Mouse (Mus musculus) heart, embryonic 10.5 days (tissue): Measurements from ENCODE around the gene Scfd2. TPM values are rescaled to one million over a fixed set of nuclear protein-coding genes. Genes with fewer than 3 reads are reported as not detected.
A peak's percentile ranks its signal among the peaks of the same experiment; 100 is the strongest.

Experiments
- DNase-seq: peaks from one replicate; pipeline ENCODE4 v3.0.0-alpha.2; 2017; ENCODE audit warnings: low spot score
- H3K27ac ChIP-seq: fragments of 300-500 bp; sonication (generic); 2 replicates; pipeline ENCODE4 v1.5.1; 2016; ENCODE audit warnings: mild to moderate bottlenecking
- H3K27me3 ChIP-seq: fragments of 300-500 bp; sonication (generic); 2 replicates; pipeline ENCODE4 v1.6.1; 2016; ENCODE audit warnings: mild to moderate bottlenecking; ENCODE audit not compliant: poor library complexity, insufficient read depth, severe bottlenecking
- H3K36me3 ChIP-seq: fragments of 300-500 bp; sonication (generic); 2 replicates; pipeline ENCODE4 v1.6.1; 2016; ENCODE audit warnings: mild to moderate bottlenecking, moderate library complexity
- H3K4me1 ChIP-seq: fragments of 300-500 bp; sonication (generic); 2 replicates; pipeline ENCODE4 v1.6.1; 2016; ENCODE audit warnings: mild to moderate bottlenecking
- H3K4me3 ChIP-seq: fragments of 300-500 bp; sonication (generic); 2 replicates; pipeline ENCODE4 v1.5.1; 2016; ENCODE audit warnings: mild to moderate bottlenecking, moderate library complexity
- H3K9me3 ChIP-seq: fragments of 300-500 bp; sonication (generic); 2 replicates; pipeline ENCODE4 v1.6.1; 2016; ENCODE audit warnings: mild to moderate bottlenecking, moderate library complexity
- WGBS: fragments of 180-500 bp; shearing (Covaris S2); methylation state at CpG from one replicate; pipeline ENCODE4 v1.1.7; 2016; 5-methylcytosine and 5-hydroxymethylcytosine counted together
- polyA plus RNA-seq: library from polyadenylated mRNA; unstranded; fragments of >200 nt; fragmentation: Nextera tagmentation; extraction: Ambion mirVana; gene quantifications from 2 replicates; pipeline ENCODE4 v1.2.1, GENCODE M21; 2016

The Scfd2 gene
- polyA plus RNA-seq, 1 experiment from 2014 or later: 17.3 TPM

DNA sequence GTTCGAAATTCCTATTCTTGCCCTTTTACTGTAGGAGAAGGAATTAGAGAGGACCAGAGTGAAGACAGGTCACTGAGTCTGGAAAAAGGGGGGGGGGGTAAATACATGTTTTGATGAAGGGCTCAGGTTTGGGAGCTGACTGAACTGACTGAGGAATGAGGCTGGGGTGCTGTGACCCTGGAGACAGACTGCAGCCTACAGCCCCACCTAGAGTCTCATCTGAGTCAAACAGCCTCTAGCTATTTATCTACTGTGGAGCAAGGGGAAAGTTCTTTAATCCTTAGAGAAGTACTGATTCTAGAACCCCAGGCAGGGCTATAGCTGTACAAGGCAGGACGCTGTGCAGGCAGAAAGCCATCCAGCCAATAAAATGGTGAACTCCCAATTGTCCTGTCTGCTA lies 239.5 kb downstream of the Scfd2 start:
- no peak overlapping the region for H3K4me3 ChIP-seq
- H3K9me3 ChIP-seq: no peaks in the 10 kb centered on the region
- peaks cover 22% of the 10 kb centered on the region; the same call in 1 of the 2 replicates for H3K4me1 ChIP-seq
- no peak overlapping the region for H3K27ac ChIP-seq
- WGBS: 79% methylated on average over 2 of the region's 2 CpGs
- no peak for DNase-seq
- no peaks in the 10 kb centered on the region for H3K36me3 ChIP-seq
- no peaks in the 10 kb centered on the region for H3K27me3 ChIP-seq

DNA sequence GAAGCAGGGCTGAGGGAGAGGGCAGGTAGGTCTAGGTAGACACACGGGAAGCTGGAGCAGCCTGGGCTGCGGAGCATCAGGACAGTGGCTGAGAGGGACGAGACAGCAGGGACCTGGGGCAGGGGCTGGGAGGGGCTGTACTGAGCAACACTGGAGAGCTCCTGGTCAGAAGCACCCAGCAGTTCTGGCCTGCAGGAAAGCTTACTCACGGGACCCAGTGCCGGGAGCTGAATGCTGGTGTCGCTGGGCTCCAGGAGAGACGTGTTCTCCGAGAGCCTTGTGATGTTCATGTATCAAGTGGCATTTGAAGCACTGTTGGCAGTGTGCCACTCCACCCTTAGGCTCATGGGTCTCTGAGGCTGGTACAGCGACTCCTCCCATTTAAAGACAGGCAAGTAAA lies 240.0 kb downstream of the Scfd2 start:
- WGBS: 70% methylated on average over 9 of the region's 9 CpGs
- no peak overlapping the region for H3K4me3 ChIP-seq
- H3K9me3 ChIP-seq: no peaks in the 10 kb centered on the region
- peaks cover 26% of the 10 kb centered on the region for H3K4me1 ChIP-seq
- no peaks in the 10 kb centered on the region for H3K36me3 ChIP-seq
- no peak overlapping the region for H3K27ac ChIP-seq
- DNase-seq: no peak
- H3K27me3 ChIP-seq: no peaks in the 10 kb centered on the region

- WGBS: 85% methylated on average over 6 of the region's 6 CpGs
- Histone ChIP-seq H3K4me1 (peaks cover 35% of the 10 kb centered on the region), H3K36me3 (no peaks in the 10 kb centered on the region), H3K27ac (no peak overlapping the region), H3K27me3 (no peaks in the 10 kb centered on the region), H3K9me3 (no peaks in the 10 kb centered on the region), H3K4me3 (no peak overlapping the region)
- DNase-seq: no peak
Measured at GRCm38 (mm10) chr5:74289957-74290356, 241.6 kb downstream of the Scfd2 start.

DNA sequence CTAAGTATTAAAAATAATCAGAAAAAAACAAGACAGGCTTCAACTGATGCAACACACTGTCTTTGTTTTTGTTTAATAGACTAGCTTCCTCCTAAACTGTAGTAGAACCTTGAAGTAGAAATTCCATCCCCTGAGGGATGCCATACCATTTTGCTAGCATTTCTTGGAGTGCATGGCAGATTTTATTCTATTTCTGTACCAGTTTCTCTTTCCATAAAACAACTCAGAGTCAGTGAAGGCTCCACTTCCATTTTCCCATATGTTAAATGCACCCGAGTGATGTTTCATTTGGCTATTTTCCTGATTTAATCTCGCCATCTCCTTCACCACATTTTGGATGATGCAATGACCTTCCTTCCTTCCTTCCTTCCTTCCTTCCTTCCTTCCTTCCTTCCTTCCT lies 243.4 kb downstream of the Scfd2 start:
- no peak for DNase-seq
- Histone ChIP-seq H3K27ac (no peak overlapping the region), H3K36me3 (no peaks in the 10 kb centered on the region), H3K4me3 (no peak overlapping the region), H3K4me1 (peaks cover 31% of the 10 kb centered on the region), H3K27me3 (no peaks in the 10 kb centered on the region), H3K9me3 (no peaks in the 10 kb centered on the region)
- WGBS: 89% methylated on average over 2 of the region's 2 CpGs

- WGBS: 37% methylated on average over 4 of the region's 4 CpGs
- Histone ChIP-seq H3K27me3 (no peaks in the 10 kb centered on the region), H3K9me3 (no peaks in the 10 kb centered on the region), H3K36me3 (no peaks in the 10 kb centered on the region), H3K4me1 (peaks cover 32% of the 10 kb centered on the region), H3K4me3 (no peak overlapping the region), H3K27ac (peak overlapping the region; percentile 30; the same call in 1 of the 2 replicates)
- DNase-seq: no peak
Measured at GRCm38 (mm10) chr5:74286301-74286700, 245.3 kb downstream of the Scfd2 start.

DNA sequence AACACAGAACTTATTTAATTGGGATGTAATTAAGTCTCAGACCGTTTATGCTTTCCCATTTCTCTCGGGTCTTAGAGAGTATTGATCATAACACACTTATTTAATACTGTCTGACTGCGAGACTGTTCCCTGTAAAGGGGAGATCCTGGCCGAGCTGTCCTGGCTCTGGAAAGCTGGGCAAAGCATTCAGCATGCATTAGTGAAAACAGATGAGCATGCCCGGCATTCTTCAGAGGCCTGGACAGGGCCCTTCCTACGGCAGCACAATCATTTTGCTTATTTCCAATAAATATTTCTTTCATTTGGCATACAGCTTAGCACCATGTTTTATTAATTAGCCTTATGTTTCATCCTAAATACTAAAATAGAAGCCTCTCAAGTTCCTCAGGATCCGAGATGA lies 245.8 kb downstream of the Scfd2 start:
- Histone ChIP-seq H3K27me3 (no peaks in the 10 kb centered on the region), H3K27ac (peak overlapping the region; percentile 30; the same call in 1 of the 2 replicates), H3K9me3 (no peaks in the 10 kb centered on the region), H3K4me1 (peaks cover 32% of the 10 kb centered on the region), H3K4me3 (no peak overlapping the region), H3K36me3 (no peaks in the 10 kb centered on the region)
- DNase-seq: no peak
- 43% methylated on average over 7 of the region's 7 CpGs for WGBS

DNA sequence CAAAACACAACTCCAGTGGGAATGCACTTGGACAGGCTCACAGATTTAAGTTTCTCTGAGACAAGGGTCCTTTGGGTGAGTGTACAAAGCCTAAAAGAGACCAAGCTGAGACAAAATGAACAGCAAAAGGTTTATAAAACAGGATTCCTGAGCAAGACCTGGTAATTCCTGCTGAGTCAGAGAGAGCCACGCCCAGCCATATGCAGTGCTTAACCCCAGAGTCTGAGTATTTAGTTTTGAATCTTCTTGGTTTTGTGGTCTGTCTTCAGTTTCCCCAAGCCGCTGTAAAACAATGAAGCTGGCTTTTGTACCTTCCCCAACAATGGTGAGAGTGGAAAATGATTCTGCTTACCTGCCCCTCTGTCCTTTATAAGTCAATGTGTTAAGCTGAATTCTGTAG lies 246.3 kb downstream of the Scfd2 start:
- Histone ChIP-seq H3K27me3 (no peaks in the 10 kb centered on the region), H3K9me3 (no peaks in the 10 kb centered on the region), H3K27ac (peak overlapping the region; percentile 30; the same call in 1 of the 2 replicates), H3K4me1 (peaks cover 32% of the 10 kb centered on the region), H3K4me3 (no peak overlapping the region), H3K36me3 (no peaks in the 10 kb centered on the region)
- DNase-seq: no peak
- WGBS: 84% methylated on average over 2 of the region's 2 CpGs

GRCm38 (mm10) chr5:74283545-74283944 lies 248.0 kb downstream of the Scfd2 start:
- peaks cover 33% of the 10 kb centered on the region for H3K4me1 ChIP-seq
- no peak overlapping the region for H3K4me3 ChIP-seq
- no peaks in the 10 kb centered on the region for H3K9me3 ChIP-seq
- H3K36me3 ChIP-seq: no peaks in the 10 kb centered on the region
- no peak for DNase-seq
- H3K27me3 ChIP-seq: no peaks in the 10 kb centered on the region; the same call in 1 of the 2 replicates
- H3K27ac ChIP-seq: no peak overlapping the region
- 38% methylated on average over 8 of the region's 8 CpGs for WGBS

DNA sequence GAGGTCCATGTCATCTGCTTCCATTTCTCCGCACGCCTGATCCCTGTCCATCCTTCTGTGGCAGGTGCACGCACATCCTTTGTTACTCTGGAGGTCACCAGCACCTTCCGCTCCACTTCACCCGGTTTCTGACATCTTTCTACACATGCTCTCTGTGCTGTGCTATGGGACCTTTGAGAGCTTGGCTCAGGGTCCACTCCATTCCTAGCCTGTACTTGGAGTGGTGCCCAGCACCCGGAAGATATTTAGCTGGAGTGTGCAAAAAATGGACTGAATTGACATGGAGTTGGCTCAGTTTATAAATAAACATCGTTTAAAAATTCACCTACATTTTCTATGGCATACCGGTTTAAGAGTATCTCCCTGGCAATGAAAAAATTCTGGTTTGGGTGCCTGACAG lies 250.1 kb downstream of the Scfd2 start:
- no peak for DNase-seq
- WGBS: 91% methylated on average over 8 of the region's 8 CpGs
- H3K27ac ChIP-seq: no peak overlapping the region
- H3K4me1 ChIP-seq: peaks cover 32% of the 10 kb centered on the region
- H3K36me3 ChIP-seq: no peaks in the 10 kb centered on the region
- H3K4me3 ChIP-seq: no peak overlapping the region
- H3K9me3 ChIP-seq: no peaks in the 10 kb centered on the region
- no peaks in the 10 kb centered on the region; the same call in 1 of the 2 replicates for H3K27me3 ChIP-seq

DNA sequence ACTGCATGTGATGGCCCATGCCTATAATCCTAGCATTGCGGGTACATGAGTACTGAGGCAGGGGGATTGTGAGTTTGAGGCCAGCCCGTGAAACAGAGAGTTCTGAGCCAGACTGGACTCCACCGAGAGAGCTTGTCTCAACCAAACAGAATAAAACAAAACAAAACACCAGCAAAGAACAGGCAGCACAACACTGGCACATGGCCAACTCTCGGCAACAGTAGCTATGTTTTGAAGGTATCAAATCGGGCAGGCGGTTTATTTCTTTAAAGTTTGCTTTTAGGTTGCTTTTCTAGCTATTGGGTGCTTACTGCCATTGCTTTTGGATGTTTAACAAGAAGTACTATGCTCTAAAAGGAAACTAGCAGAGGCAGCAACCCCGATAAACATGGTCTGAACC lies 251.9 kb downstream of the Scfd2 start:
- Histone ChIP-seq H3K27ac (peak overlapping the region; percentile 22; the same call in 1 of the 2 replicates), H3K27me3 (no peaks in the 10 kb centered on the region; the same call in 1 of the 2 replicates), H3K4me3 (no peak overlapping the region), H3K4me1 (peaks cover 19% of the 10 kb centered on the region), H3K9me3 (no peaks in the 10 kb centered on the region), H3K36me3 (no peaks in the 10 kb centered on the region)
- WGBS: 84% methylated on average over 7 of the region's 7 CpGs
- no peak for DNase-seq

GRCm38 (mm10) chr5:74278428-74278827 lies 253.1 kb downstream of the Scfd2 start:
- DNase-seq: no peak
- Histone ChIP-seq H3K27ac (peak overlapping the region; percentile 44; the same call in 1 of the 2 replicates), H3K9me3 (no peaks in the 10 kb centered on the region)

GRCm38 (mm10) chr5:74277712-74278111 lies 253.8 kb downstream of the Scfd2 start:
- DNase-seq: peak; percentile 94
- no peak overlapping the region for H3K4me3 ChIP-seq
- peak overlapping the region; percentile 74 for H3K27ac ChIP-seq
- no peaks in the 10 kb centered on the region; the same call in 1 of the 2 replicates for H3K27me3 ChIP-seq
- peaks cover 25% of the 10 kb centered on the region for H3K4me1 ChIP-seq
- no peaks in the 10 kb centered on the region for H3K36me3 ChIP-seq
- WGBS: 5% methylated on average over 3 of the region's 3 CpGs
- H3K9me3 ChIP-seq: no peaks in the 10 kb centered on the region

More at GRCm38 (mm10) chr5:74278428-74278827, 253.1 kb downstream of the Scfd2 start:
- Histone ChIP-seq H3K4me3 (no peak overlapping the region), H3K4me1 (peaks cover 24% of the 10 kb centered on the region), H3K27me3 (no peaks in the 10 kb centered on the region; the same call in 1 of the 2 replicates), H3K36me3 (no peaks in the 10 kb centered on the region)
- WGBS: 73% methylated on average over 7 of the region's 7 CpGs

- Histone ChIP-seq H3K9me3 (no peaks in the 10 kb centered on the region), H3K4me3 (no peak overlapping the region), H3K4me1 (peaks cover 25% of the 10 kb centered on the region), H3K36me3 (no peaks in the 10 kb centered on the region), H3K27me3 (no peaks in the 10 kb centered on the region; the same call in 1 of the 2 replicates), H3K27ac (peak overlapping the region; percentile 74)
- whole genome bisulfite sequencing: 86% methylated on average over 5 of the region's 5 CpGs
- DNase-seq: no peak
Measured at GRCm38 (mm10) chr5:74277216-74277615, 254.3 kb downstream of the Scfd2 start.

- Histone ChIP-seq H3K27me3 (no peaks in the 10 kb centered on the region; the same call in 1 of the 2 replicates), H3K27ac (0 out of 2 replicates have a peak overlapping the region, but pooled peaks have one; percentile 43), H3K9me3 (no peaks in the 10 kb centered on the region), H3K36me3 (no peaks in the 10 kb centered on the region), H3K4me1 (peaks cover 22% of the 10 kb centered on the region), H3K4me3 (no peak overlapping the region)
- DNase-seq: no peak
- WGBS: 43% methylated on average over 3 of the region's 3 CpGs
Measured at GRCm38 (mm10) chr5:74273313-74273712, 258.2 kb downstream of the Scfd2 start.
